In the genomic region with DNA sequence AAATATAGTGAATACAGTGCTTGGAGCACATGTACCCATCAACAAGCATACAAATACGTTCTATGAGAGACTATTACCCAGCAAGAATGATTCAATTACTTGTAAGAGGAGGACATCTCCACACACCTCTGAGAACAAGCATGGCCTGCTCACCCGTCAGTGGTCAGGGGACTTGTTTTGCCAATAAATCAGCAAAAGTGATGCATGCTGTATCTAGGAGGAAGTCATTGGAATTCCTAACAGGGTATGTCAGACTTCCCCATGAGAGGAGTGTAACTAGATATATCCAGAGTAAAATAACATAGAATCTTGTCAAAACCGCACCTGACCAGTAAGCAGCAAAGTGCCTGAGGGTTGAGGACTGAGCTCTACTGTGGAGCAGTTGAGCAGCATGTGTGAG, we compare ENCODE assay signal across 31 mouse cellular contexts.
DNase-seq lines count a peak whose midpoint lies in the region; ATAC-seq and TF ChIP-seq lines count a peak whose summit lies in the region.
"Had no signal": no experiment of that assay in that cellular context is flagged by ENCODE, and none has a peak within 500 bp of the region (broad histone marks: within the 10 kb centered on the region; RNA-seq: fewer than 3 reads in every experiment).

No protein-coding gene starts in this region.

- H3K9me3 ChIP-seq in forebrain, embryonic 13.5 days (replicated peaks): no peaks in the 10 kb centered on the region
- no peaks in the 10 kb centered on the region for H3K9me3 ChIP-seq in forebrain, embryonic 15.5 days
- H3K9me3 ChIP-seq in kidney, postnatal 0 days (replicated peaks; ENCODE audit: low read length): no peaks in the 10 kb centered on the region
- no peaks in the 10 kb centered on the region for H3K9me3 ChIP-seq in kidney, embryonic 14.5 days (ENCODE audit: control insufficient read depth, low read length)
- H3K9me3 ChIP-seq: embryonic facial prominence, embryonic 15.5 days; heart, embryonic 12.5 days; heart, embryonic 15.5 days; hindbrain, embryonic 10.5 days; hindbrain, embryonic 13.5 days had no signal

- no peak for TF ChIP-seq CTCF in cerebellum, adult 2 months (IDR thresholded peaks at IDR 0.05; ENCODE audit: borderline replicate concordance, insufficient read depth, low read depth, low read length)
- TF ChIP-seq CTCF in kidney, postnatal 0 days (IDR thresholded peaks at IDR 0.05; ENCODE audit: low read depth): no peak

- H3K4me3 ChIP-seq in cerebellum, adult 2 months (replicated peaks; ENCODE audit: insufficient read depth, low read depth, low read length): no peak overlapping the region
- no peak overlapping the region for H3K4me3 ChIP-seq in forebrain, embryonic 13.5 days
- no peak overlapping the region for H3K4me3 ChIP-seq in forebrain, embryonic 15.5 days
- no peak overlapping the region for H3K4me3 ChIP-seq in kidney, postnatal 0 days (replicated peaks; ENCODE audit: low read depth, low read length)
- H3K4me3 ChIP-seq in kidney, embryonic 14.5 days (ENCODE audit: low read length): no peak overlapping the region
- H3K4me3 ChIP-seq: embryonic facial prominence, embryonic 15.5 days; heart, embryonic 12.5 days; heart, embryonic 15.5 days; hindbrain, embryonic 10.5 days; hindbrain, embryonic 13.5 days had no signal

- no peak for DNase-seq in cerebellum, adult 2 months
- no peak for DNase-seq in cerebellum, postnatal 4 days (ENCODE audit: low spot score in 2 of 2)
- peak; percentile 13 for DNase-seq in kidney, postnatal 0 days (ENCODE audit: low spot score)
- peak; percentile 27 for DNase-seq in mesoderm, embryonic 11.5 days (ENCODE audit: low read depth, low spot score)
- DNase-seq in thymus, postnatal 25 days: no peak
- DNase-seq: adrenal gland, adult 2 months; adrenal gland, postnatal 14 days; B cell, adult 2 months; cerebellum, adult 11 months; cerebellum, adult 8-10 months; cerebellum, postnatal 10 days; cerebellum, postnatal 36 days; embryo, embryonic 11 days; gastrocnemius, postnatal 10 days; gastrocnemius, postnatal 36 days; heart, postnatal 10 days; heart, postnatal 36 days had no signal

- peak overlapping the region; percentile 7; the same call in 1 of the 2 replicates for H3K27ac ChIP-seq in cerebellum, adult 2 months (ENCODE audit: insufficient read depth, low read length)
- no peak overlapping the region for H3K27ac ChIP-seq in forebrain, embryonic 13.5 days
- H3K27ac ChIP-seq in forebrain, embryonic 15.5 days (replicated peaks): no peak overlapping the region
- no peak overlapping the region for H3K27ac ChIP-seq in kidney, postnatal 0 days
- no peak overlapping the region for H3K27ac ChIP-seq in kidney, embryonic 14.5 days (ENCODE audit: low read depth, low read length)
- H3K27ac ChIP-seq: embryonic facial prominence, embryonic 15.5 days; heart, embryonic 15.5 days; hindbrain, embryonic 10.5 days; hindbrain, embryonic 13.5 days; hindbrain, postnatal 0 days had no signal

- H3K4me1 ChIP-seq in cerebellum, adult 2 months (ENCODE audit: control insufficient read depth, insufficient read depth, low read length): peaks cover 2% of the 10 kb centered on the region; the same call in 1 of the 2 replicates
- no peaks in the 10 kb centered on the region for H3K4me1 ChIP-seq in forebrain, embryonic 13.5 days
- H3K4me1 ChIP-seq in forebrain, embryonic 15.5 days: peaks cover 4% of the 10 kb centered on the region; the same call in 1 of the 2 replicates
- H3K4me1 ChIP-seq in kidney, postnatal 0 days (replicated peaks; ENCODE audit: insufficient read depth, low read length): no peaks in the 10 kb centered on the region
- H3K4me1 ChIP-seq in kidney, embryonic 14.5 days (ENCODE audit: control insufficient read depth, insufficient read depth, low read length): no peaks in the 10 kb centered on the region
- H3K4me1 ChIP-seq: hindbrain, embryonic 10.5 days; hindbrain, embryonic 13.5 days had no signal

- TF ChIP-seq POLR2A in cerebellum, adult 2 months (IDR thresholded peaks at IDR 0.05; ENCODE audit: borderline replicate concordance, insufficient read depth, low read length): no peak

- H3K9ac ChIP-seq in forebrain, embryonic 13.5 days: no peak overlapping the region
- no peak overlapping the region for H3K9ac ChIP-seq in forebrain, embryonic 15.5 days (replicated peaks)
- no peak overlapping the region for H3K9ac ChIP-seq in kidney, postnatal 0 days (ENCODE audit: low read depth, low read length)
- H3K9ac ChIP-seq in kidney, embryonic 14.5 days (ENCODE audit: low read depth, low read length): no peak overlapping the region
- H3K9ac ChIP-seq: embryonic facial prominence, embryonic 15.5 days; heart, embryonic 12.5 days; heart, embryonic 15.5 days; hindbrain, embryonic 13.5 days had no signal

- ATAC-seq in forebrain, embryonic 13.5 days: 0 out of 2 replicates have a peak, but pooled peaks have one; percentile 24
- ATAC-seq in forebrain, embryonic 15.5 days (replicated peaks): no peak
- ATAC-seq in kidney, postnatal 0 days (replicated peaks; ENCODE audit: low FRiP score, low read depth): peak; percentile 52; the same call in 1 of the 2 replicates
- no peak for ATAC-seq in kidney, embryonic 14.5 days (ENCODE audit: low FRiP score, low TSS enrichment)
- ATAC-seq: forebrain, embryonic 16.5 days; hindbrain, postnatal 0 days; inflammation-experienced regulatory T-cells, adult 6 months; intestine, embryonic 16.5 days had no signal

- H3K27me3 ChIP-seq in cerebellum, adult 2 months (ENCODE audit: control insufficient read depth, insufficient read depth, low read length): no peaks in the 10 kb centered on the region
- H3K27me3 ChIP-seq in forebrain, embryonic 13.5 days: no peaks in the 10 kb centered on the region
- no peaks in the 10 kb centered on the region for H3K27me3 ChIP-seq in forebrain, embryonic 15.5 days
- no peaks in the 10 kb centered on the region for H3K27me3 ChIP-seq in kidney, postnatal 0 days (ENCODE audit: insufficient read depth, low read length)
- no peaks in the 10 kb centered on the region for H3K27me3 ChIP-seq in kidney, embryonic 14.5 days (ENCODE audit: control insufficient read depth, insufficient read depth, low read length)
- H3K27me3 ChIP-seq: CH12.LX; embryonic facial prominence, embryonic 15.5 days; heart, embryonic 12.5 days; heart, embryonic 15.5 days; hindbrain, embryonic 13.5 days had no signal

- no peak overlapping the region for H3K4me2 ChIP-seq in forebrain, embryonic 13.5 days
- no peak overlapping the region for H3K4me2 ChIP-seq in forebrain, embryonic 15.5 days (replicated peaks)
- H3K4me2 ChIP-seq in kidney, postnatal 0 days (ENCODE audit: low read length): no peak overlapping the region
- no peak overlapping the region for H3K4me2 ChIP-seq in kidney, embryonic 14.5 days (replicated peaks; ENCODE audit: low read depth, low read length)
- H3K4me2 ChIP-seq: embryonic facial prominence, embryonic 15.5 days; heart, embryonic 12.5 days; heart, embryonic 15.5 days; hindbrain, embryonic 13.5 days had no signal

- WGBS in cerebellum, adult 2 months: 87% methylated on average over 3 of the region's 3 CpGs
- 84% methylated on average over 3 of the region's 3 CpGs for WGBS in forebrain, embryonic 13.5 days
- WGBS in forebrain, embryonic 15.5 days: 85% methylated on average over 3 of the region's 3 CpGs
- 23% methylated on average over 3 of the region's 3 CpGs for WGBS in kidney, postnatal 0 days
- 28% methylated on average over 3 of the region's 3 CpGs for WGBS in kidney, embryonic 14.5 days

- H3K36me3 ChIP-seq in forebrain, embryonic 13.5 days (ENCODE audit: poor library complexity, severe bottlenecking): no peaks in the 10 kb centered on the region
- no peaks in the 10 kb centered on the region for H3K36me3 ChIP-seq in forebrain, embryonic 15.5 days
- H3K36me3 ChIP-seq in kidney, postnatal 0 days (ENCODE audit: insufficient read depth, low read length): no peaks in the 10 kb centered on the region
- H3K36me3 ChIP-seq in kidney, embryonic 14.5 days (ENCODE audit: control insufficient read depth, insufficient read depth, low read length): no peaks in the 10 kb centered on the region
- H3K36me3 ChIP-seq: embryonic facial prominence, embryonic 15.5 days; G1E; heart, embryonic 12.5 days; heart, embryonic 15.5 days; hindbrain, embryonic 10.5 days; hindbrain, embryonic 13.5 days had no signal

Comparison
In these comparisons a context has a peak if more than half of its experiments do, and no peak if none do; other contexts are left out.
1. ATAC-seq: peak in forebrain, embryonic 13.5 days (single experiment) and kidney, postnatal 0 days (single experiment); none in forebrain, embryonic 15.5 days (single experiment) and kidney, embryonic 14.5 days (single experiment).
2. DNase-seq: peak in kidney, postnatal 0 days (single experiment) and mesoderm, embryonic 11.5 days (single experiment); none in cerebellum, adult 2 months (0 of 2), cerebellum, postnatal 4 days (0 of 2) and thymus, postnatal 25 days (single experiment).